Mouse (Mus musculus) embryonic facial prominence, embryonic 13.5 days (tissue): ENCODE data around the gene Rnf223. TPM values are rescaled to one million over a fixed set of nuclear protein-coding genes. Genes with fewer than 3 reads are reported as not detected.

Experiments used
- ATAC-seq: fragments of 200-750 bp; cut with Nextera tagmentation; 2 replicates; pipeline ENCODE4 v1.8.0; 2017; ENCODE audit warnings: low read depth; ENCODE audit not compliant: insufficient number of reproducible peaks, insufficient read depth, low FRiP score, low TSS enrichment
- H3K27ac ChIP-seq: fragments of 300-500 bp; sonication (generic); 2 replicates; pipeline ENCODE4 v1.5.1; 2015; ENCODE audit warnings: moderate library complexity, mild to moderate bottlenecking, inconsistent platforms
- H3K27me3 ChIP-seq: fragments of 300-500 bp; sonication (generic); 2 replicates; pipeline ENCODE4 v1.6.1; 2015; ENCODE audit warnings: mild to moderate bottlenecking, inconsistent platforms
- H3K36me3 ChIP-seq: fragments of 300-500 bp; sonication (generic); 2 replicates; pipeline ENCODE4 v1.6.1; 2015; ENCODE audit warnings: mild to moderate bottlenecking, inconsistent platforms
- H3K4me1 ChIP-seq: fragments of 300-500 bp; sonication (generic); 2 replicates; pipeline ENCODE4 v1.6.1; 2015; ENCODE audit warnings: inconsistent platforms
- H3K4me2 ChIP-seq: fragments of 300-500 bp; sonication (generic); 2 replicates; pipeline ENCODE4 v1.6.1; 2015; ENCODE audit warnings: moderate library complexity, mild to moderate bottlenecking, inconsistent platforms
- H3K4me3 ChIP-seq: fragments of 300-500 bp; sonication (generic); 2 replicates; pipeline ENCODE4 v1.5.1; 2015; ENCODE audit warnings: mild to moderate bottlenecking, inconsistent platforms
- H3K9ac ChIP-seq: fragments of 300-500 bp; sonication (generic); 2 replicates; pipeline ENCODE4 v1.6.1; 2015; ENCODE audit warnings: mild to moderate bottlenecking, inconsistent platforms
- H3K9me3 ChIP-seq: fragments of 300-500 bp; sonication (generic); 2 replicates; pipeline ENCODE4 v1.6.1; 2016; ENCODE audit warnings: inconsistent platforms
- WGBS: fragments of 180-500 bp; shearing (Covaris S2); methylation state at CpG from one replicate; pipeline ENCODE4 v1.1.7; 2015; ENCODE audit warnings: mixed read lengths; 5-methylcytosine and 5-hydroxymethylcytosine counted together
- polyA plus RNA-seq: library from polyadenylated mRNA; unstranded; fragments of >200 nt; fragmentation: Nextera tagmentation; extraction: Ambion mirVana; gene quantifications from 2 replicates; pipeline ENCODE4 v1.2.1, GENCODE M21; 2015

The Rnf223 gene
- polyA plus RNA-seq, 1 experiment from 2014 or later: 0.30 TPM

GRCm38 (mm10) chr4:156099427-156099826 is 30.9 kb upstream of the Rnf223 start:
- no peak overlapping the region for H3K4me3 ChIP-seq
- H3K4me2 ChIP-seq: no peak overlapping the region
- 69% methylated on average over 6 of the region's 6 CpGs for WGBS
- no peaks in the 10 kb centered on the region for H3K27me3 ChIP-seq
- no peaks in the 10 kb centered on the region for H3K36me3 ChIP-seq
- H3K27ac ChIP-seq: no peak overlapping the region
- no peaks in the 10 kb centered on the region for H3K4me1 ChIP-seq
- no peak for ATAC-seq
- no peak overlapping the region for H3K9ac ChIP-seq
- no peaks in the 10 kb centered on the region for H3K9me3 ChIP-seq

DNA sequence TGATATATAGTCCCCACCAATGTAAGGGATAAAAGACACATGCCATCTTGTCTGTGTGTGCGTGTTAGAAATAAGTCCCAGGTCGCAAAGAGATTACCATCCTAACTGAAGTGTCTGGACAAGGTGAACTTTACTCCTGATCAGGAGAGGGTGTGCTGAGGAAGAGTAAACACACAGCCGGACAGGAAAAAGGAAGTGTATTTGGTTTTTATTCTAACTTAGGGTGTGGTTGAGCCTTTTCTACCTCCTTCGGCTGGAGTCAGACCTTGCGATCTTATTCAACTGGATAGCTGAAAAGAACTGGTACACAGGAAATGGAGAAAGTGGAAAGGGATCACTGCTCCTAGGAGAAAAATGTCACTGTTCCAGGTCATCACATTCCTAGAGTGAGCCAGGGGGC is 29.8 kb upstream of the Rnf223 start:
- WGBS: 87% methylated on average over 5 of the region's 5 CpGs
- Histone ChIP-seq H3K27me3 (no peaks in the 10 kb centered on the region), H3K36me3 (no peaks in the 10 kb centered on the region), H3K4me2 (no peak overlapping the region), H3K9ac (no peak overlapping the region), H3K9me3 (no peaks in the 10 kb centered on the region), H3K27ac (no peak overlapping the region), H3K4me1 (no peaks in the 10 kb centered on the region), H3K4me3 (no peak overlapping the region)
- ATAC-seq: no peak

GRCm38 (mm10) chr4:156101481-156101903 is 28.8 kb upstream of the Rnf223 start:
- 44% methylated on average over 3 of the region's 3 CpGs for WGBS
- no peak overlapping the region for H3K9ac ChIP-seq
- no peak overlapping the region for H3K4me3 ChIP-seq
- no peaks in the 10 kb centered on the region for H3K9me3 ChIP-seq
- H3K4me1 ChIP-seq: no peaks in the 10 kb centered on the region
- H3K36me3 ChIP-seq: no peaks in the 10 kb centered on the region
- no peak overlapping the region for H3K4me2 ChIP-seq
- no peak for ATAC-seq
- H3K27ac ChIP-seq: no peak overlapping the region
- no peaks in the 10 kb centered on the region for H3K27me3 ChIP-seq

DNA sequence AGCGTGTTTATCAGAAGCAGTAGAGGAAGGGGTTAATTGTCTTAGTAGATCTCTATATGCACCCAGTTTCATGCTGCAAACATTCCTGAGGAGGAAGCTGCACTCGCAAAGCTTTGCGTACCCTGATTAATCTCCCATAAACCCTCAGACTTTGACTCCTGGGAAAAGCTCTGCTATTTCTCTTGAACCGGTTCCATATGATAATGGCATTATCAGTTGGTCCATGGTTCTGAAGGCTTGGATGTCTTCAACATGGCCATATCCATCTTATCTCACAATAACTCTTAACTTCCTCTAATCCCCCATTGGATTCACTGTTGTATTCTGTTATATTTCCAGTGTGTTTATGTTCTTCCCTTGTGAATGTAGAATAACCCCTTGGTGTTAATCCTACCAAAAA is 27.0 kb upstream of the Rnf223 start:
- no peaks in the 10 kb centered on the region for H3K36me3 ChIP-seq
- H3K9ac ChIP-seq: no peak overlapping the region
- H3K27me3 ChIP-seq: no peaks in the 10 kb centered on the region
- H3K4me2 ChIP-seq: no peak overlapping the region
- H3K27ac ChIP-seq: no peak overlapping the region
- H3K4me3 ChIP-seq: no peak overlapping the region
- WGBS: 82% methylated on average over 4 of the region's 4 CpGs
- no peaks in the 10 kb centered on the region for H3K4me1 ChIP-seq
- no peak for ATAC-seq
- H3K9me3 ChIP-seq: no peaks in the 10 kb centered on the region

DNA sequence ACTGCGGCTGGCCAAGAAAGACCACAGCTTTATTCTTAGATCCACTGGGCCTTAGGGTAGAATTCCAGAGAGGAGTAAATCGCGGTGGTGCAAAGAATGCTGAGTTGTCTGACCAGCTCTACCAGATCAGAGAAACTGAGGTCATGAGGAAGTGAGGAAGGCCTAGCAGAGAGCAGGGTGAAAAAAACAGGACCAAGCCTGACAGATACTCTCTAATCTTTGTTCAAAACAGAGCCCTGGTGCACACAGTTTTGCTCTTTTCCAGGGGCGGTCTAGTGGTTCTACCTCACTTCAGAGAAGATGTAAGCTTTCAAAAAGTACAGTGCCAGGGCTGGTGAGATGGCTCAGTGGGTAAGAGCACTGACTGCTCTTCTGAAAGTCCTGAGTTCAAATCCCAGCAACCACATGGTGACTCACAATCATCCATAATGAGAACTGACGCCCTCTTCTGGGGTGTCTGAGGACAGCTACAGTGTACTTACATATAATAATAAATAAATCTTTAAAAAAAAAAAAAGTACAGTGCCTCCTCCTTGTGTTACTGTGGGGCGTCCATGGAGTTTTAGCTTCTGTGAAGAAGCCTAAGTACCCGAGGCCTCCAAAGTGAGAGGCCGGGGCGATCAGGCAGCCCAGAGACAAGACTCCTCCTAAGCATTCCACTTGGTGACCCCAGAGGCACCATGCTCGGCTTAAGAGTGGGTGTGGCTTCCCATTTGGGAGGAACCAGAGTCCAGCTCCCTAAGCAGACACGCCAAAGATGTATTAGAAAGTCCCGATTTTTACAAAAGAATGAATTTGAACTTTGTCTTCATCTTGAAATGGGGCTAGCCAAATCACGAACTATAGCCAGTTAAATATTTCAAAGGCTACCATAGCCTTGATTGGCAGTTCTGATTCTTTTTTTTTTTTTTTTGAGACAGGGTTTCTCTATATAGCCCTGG is 21.4 kb upstream of the Rnf223 start:
- ATAC-seq: peak; percentile 44; the same call in 1 of the 2 replicates
- Histone ChIP-seq H3K27me3 (no peaks in the 10 kb centered on the region), H3K4me3 (peak overlapping the region; percentile 83), H3K4me2 (peak overlapping the region; percentile 69), H3K4me1 (peaks cover 7% of the 10 kb centered on the region), H3K36me3 (no peaks in the 10 kb centered on the region), H3K9ac (peak overlapping the region; percentile 92), H3K27ac (peak overlapping the region; percentile 87), H3K9me3 (no peaks in the 10 kb centered on the region)
- 13% methylated on average over 13 of the region's 13 CpGs for WGBS

GRCm38 (mm10) chr4:156109570-156110331 is 20.6 kb upstream of the Rnf223 start, which contains the start of gene 9430015G10Rik:
TSS of gene 9430015G10Rik (plus strand) at chr4:156109982.
- under 1% methylated on average over 60 of the region's 60 CpGs for WGBS

DNA sequence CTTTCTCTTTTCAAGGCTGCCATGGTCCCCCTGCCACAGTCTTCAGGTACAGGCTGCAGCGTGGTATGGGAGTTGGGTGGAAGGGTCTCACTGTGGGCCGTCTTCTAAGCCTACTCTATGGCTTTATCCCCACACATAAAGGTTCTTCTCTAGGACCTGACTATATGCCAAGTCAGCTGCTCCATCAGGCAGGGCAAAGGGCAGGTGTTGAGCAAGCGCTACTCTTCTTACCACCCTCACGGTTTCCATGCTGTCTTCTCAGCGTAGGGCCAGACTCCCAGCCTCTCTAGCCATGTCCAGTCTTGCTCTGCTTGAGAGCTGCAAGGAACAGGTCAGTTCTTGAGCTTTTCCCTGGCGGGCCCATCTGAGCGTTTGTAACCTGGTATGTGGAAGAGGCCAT is 6.2 kb upstream of the Rnf223 start:
- H3K9me3 ChIP-seq: no peaks in the 10 kb centered on the region
- no peak overlapping the region for H3K4me3 ChIP-seq
- 96% methylated on average over 7 of the region's 7 CpGs for WGBS

More at GRCm38 (mm10) chr4:156109570-156110331, 20.6 kb upstream of the Rnf223 start, which contains the start of gene 9430015G10Rik:
- no peaks in the 10 kb centered on the region for H3K9me3 ChIP-seq
- peaks cover 7% of the 10 kb centered on the region for H3K4me1 ChIP-seq
- H3K4me3 ChIP-seq: peak within 1 kb of the TSS; percentile 83
- peak; percentile 97 for ATAC-seq
- peak within 1 kb of the TSS; percentile 69 for H3K4me2 ChIP-seq
- peak within 1 kb of the TSS; percentile 92 for H3K27ac ChIP-seq
- peak within 1 kb of the TSS; percentile 92 for H3K9ac ChIP-seq
- no peaks in the 10 kb centered on the region for H3K36me3 ChIP-seq
- H3K27me3 ChIP-seq: no peaks in the 10 kb centered on the region

GRCm38 (mm10) chr4:156125393-156125792 is 4.9 kb upstream of the Rnf223 start:
- no peak overlapping the region for H3K9ac ChIP-seq
- H3K4me1 ChIP-seq: no peaks in the 10 kb centered on the region
- no peaks in the 10 kb centered on the region for H3K27me3 ChIP-seq
- WGBS: 95% methylated on average over 6 of the region's 6 CpGs
- H3K9me3 ChIP-seq: no peaks in the 10 kb centered on the region
- no peak overlapping the region for H3K27ac ChIP-seq
- H3K4me3 ChIP-seq: no peak overlapping the region
- ATAC-seq: no peak
- no peak overlapping the region for H3K4me2 ChIP-seq
- H3K36me3 ChIP-seq: peaks cover 75% of the 10 kb centered on the region

More for the DNA sequence above, 6.2 kb upstream of the Rnf223 start:
- H3K4me2 ChIP-seq: no peak overlapping the region
- H3K9ac ChIP-seq: no peak overlapping the region
- H3K27ac ChIP-seq: no peak overlapping the region
- no peaks in the 10 kb centered on the region for H3K27me3 ChIP-seq
- no peaks in the 10 kb centered on the region for H3K4me1 ChIP-seq
- H3K36me3 ChIP-seq: peaks cover 88% of the 10 kb centered on the region
- no peak for ATAC-seq

GRCm38 (mm10) chr4:156126841-156127240 is 3.5 kb upstream of the Rnf223 start:
- ATAC-seq: no peak
- Histone ChIP-seq H3K9ac (no peak overlapping the region), H3K27ac (no peak overlapping the region), H3K9me3 (no peaks in the 10 kb centered on the region), H3K36me3 (peaks cover 61% of the 10 kb centered on the region), H3K4me1 (no peaks in the 10 kb centered on the region), H3K4me2 (no peak overlapping the region), H3K4me3 (no peak overlapping the region), H3K27me3 (no peaks in the 10 kb centered on the region)
- 80% methylated on average over 7 of the region's 7 CpGs for WGBS

- Histone ChIP-seq H3K27me3 (no peaks in the 10 kb centered on the region), H3K4me3 (no peak overlapping the region), H3K9me3 (no peaks in the 10 kb centered on the region), H3K36me3 (peaks cover 42% of the 10 kb centered on the region), H3K9ac (no peak overlapping the region), H3K4me1 (no peaks in the 10 kb centered on the region), H3K4me2 (no peak overlapping the region), H3K27ac (no peak overlapping the region)
- WGBS: 73% methylated on average over 5 of the region's 5 CpGs
- no peak for ATAC-seq
These were observed 1.6 kb upstream of the Rnf223 start for GRCm38 (mm10) chr4:156128746-156129145.

- no peaks in the 10 kb centered on the region for H3K27me3 ChIP-seq
- 87% methylated on average over 10 of the region's 10 CpGs for WGBS
- no peak overlapping the region for H3K27ac ChIP-seq
- H3K4me1 ChIP-seq: no peaks in the 10 kb centered on the region
- peaks cover 20% of the 10 kb centered on the region for H3K36me3 ChIP-seq
- ATAC-seq: no peak
- no peak overlapping the region for H3K9ac ChIP-seq
- no peaks in the 10 kb centered on the region for H3K9me3 ChIP-seq
- H3K4me3 ChIP-seq: no peak overlapping the region
- H3K4me2 ChIP-seq: no peak overlapping the region
These were observed 627 bp downstream of the Rnf223 start for GRCm38 (mm10) chr4:156130940-156131339.
